Mouse (Mus musculus) A20 (cell line): ENCODE data around the gene Trim27.
A peak's percentile ranks its signal among the peaks of the same experiment; 100 is the strongest.

Source experiments
- DNase-seq: peaks from one replicate; pipeline ENCODE4 v3.0.0-alpha.2; 2011; ENCODE audit warnings: low read depth, low spot score

Gene Trim27

GRCm38 (mm10) chr13:21179367-21179723 is at the start of gene Trim27:
Trim27 (plus strand) TSS chr13:21179445.
- DNase-seq: no peak

- DNase-seq: peak; percentile 49
Measured at GRCm38 (mm10) chr13:21142421-21142820, 36.8 kb upstream of the Trim27 start.

DNA sequence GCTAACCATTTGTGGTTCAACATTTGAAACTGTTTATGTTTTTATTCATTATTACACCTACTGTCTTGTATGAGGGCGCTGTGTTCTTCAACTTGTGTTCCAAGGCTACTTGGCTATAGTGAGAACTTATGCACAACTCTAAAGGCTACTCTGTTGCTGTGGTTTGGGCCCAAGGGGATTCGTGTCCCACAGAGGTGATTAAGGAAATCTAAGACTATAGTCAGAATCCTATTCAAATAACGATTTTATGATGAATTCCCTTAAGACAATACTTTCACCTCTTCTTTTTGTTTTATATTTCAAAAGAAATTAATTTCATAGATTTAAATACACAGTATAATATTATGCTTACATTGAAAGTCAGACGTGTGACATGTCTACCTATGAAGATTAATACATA is 33.5 kb upstream of the Trim27 start, which contains the start of gene Olfr1368:
Olfr1368 (minus strand) TSS at position 101 of the 400 bp plus-strand sequence.
- DNase-seq: no peak

- no peak for DNase-seq
Measured at GRCm38 (mm10) chr13:21155888-21156287, 23.4 kb upstream of the Trim27 start.

GRCm38 (mm10) chr13:21158071-21158470 is 21.2 kb upstream of the Trim27 start:
- DNase-seq: no peak

GRCm38 (mm10) chr13:21158785-21159474 is 20.3 kb upstream of the Trim27 start:
- DNase-seq: peak; percentile 90

GRCm38 (mm10) chr13:21159475-21159819 is 19.8 kb upstream of the Trim27 start:
- DNase-seq: peak; percentile 72

DNA sequence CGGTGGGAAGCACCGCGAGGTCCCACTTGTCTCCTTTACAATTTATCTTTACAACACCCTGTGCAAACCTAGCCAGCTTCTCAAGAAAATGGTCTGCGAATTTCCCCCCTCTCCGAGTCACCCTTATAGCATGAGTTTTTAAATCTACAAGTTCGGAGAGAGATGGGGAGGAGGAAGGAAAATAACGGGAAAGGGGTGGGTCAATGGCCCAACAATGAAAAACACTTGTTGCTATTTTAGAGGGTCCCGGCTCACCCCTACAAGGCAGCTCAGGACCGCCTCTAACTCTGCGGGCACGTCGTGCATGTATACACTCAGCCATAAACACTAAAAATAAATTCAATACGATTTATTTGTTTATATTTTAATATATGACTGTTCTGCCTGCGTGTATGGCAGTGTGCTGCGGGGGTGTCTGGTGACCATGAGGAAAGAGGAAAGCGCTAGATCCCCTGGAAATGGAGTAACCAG is 19.2 kb upstream of the Trim27 start:
- DNase-seq: peak; percentile 50

GRCm38 (mm10) chr13:21160657-21161590 is 18.3 kb upstream of the Trim27 start:
- peak; percentile 92 for DNase-seq

DNA sequence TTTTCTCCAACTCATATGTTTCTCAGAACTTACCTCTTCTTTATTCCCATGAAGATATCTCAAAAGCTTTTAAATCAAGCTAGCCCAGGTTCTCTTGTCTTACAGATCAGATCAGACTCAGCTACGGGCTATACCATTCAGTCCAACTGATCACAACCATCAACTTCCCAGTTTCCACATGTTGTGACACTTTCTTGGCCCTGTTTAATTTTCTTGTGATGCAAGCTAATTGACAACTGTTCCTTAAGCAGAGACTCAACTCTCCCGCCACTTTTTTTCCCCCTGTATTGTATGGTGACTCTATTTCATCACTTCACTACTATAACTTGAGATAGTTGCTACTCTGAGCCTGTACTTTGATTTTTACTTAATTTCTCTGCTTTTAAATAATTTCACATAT is 17.7 kb upstream of the Trim27 start:
- no peak for DNase-seq

DNA sequence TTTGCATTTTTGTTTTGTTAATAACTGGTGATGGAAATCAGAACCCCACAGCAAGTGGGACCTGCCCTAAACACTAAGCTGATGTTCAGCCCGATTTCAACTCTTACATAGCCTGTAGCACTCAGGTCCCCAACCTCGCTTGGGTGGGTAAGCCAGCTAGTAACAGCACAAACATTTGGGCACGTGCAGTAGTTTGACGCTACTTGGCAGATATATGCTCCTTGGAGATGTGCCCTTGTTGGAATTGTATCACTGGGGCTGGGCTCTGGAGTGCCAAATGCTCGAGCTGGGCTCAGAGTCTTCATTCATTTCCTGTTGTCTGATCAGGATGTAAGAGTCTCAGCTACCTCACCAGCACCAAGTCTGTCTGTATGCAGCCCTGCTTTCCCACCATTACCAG is 16.7 kb upstream of the Trim27 start:
- no peak for DNase-seq

DNA sequence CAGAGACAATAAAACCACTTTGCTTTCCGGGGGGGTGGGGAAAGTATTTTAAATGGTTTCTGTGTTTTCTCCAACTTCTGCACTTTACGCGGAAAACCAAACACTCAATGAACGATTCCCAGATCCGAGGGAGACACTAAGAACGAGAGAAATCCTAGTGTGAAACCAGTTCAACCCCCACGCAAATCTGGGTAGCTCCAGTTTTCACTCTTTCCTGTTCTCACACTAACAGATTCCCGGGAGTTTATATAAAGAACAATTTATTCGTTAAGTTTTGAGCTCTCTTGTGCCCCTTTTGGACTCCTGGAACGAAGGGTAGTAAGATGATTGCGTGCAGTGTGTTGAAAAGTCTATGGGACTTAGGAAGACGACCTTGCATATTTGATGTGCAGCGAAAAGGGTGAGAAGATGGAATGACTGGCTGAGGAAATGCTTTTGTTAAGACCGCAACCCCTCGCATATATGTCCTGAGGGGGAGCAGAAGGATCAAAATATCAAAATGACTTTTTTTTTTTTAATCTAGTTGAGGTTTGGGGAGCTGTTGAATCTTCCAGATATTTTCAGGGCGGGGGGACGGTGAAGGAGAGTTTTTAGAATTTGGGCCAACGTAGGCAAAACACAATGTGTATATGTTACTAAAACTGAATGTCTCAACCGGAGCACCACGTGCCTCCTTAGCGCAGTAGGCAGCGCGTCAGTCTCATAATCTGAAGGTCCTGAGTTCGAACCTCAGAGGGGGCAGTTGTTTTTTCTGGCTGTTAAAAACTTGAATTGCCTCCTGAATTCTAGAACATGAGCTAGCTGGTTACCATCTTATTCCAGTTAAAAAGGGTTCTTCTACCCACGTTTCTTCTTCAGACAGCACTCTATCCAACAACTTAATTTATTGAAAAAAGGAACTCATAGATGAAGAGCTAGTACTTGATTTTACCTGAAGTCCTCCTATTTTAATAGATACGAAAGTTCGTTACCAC is 12.0 kb upstream of the Trim27 start:
- DNase-seq: peak; percentile 92

- peak; percentile 81 for DNase-seq
Measured at GRCm38 (mm10) chr13:21167910-21168300, 11.3 kb upstream of the Trim27 start.

DNA sequence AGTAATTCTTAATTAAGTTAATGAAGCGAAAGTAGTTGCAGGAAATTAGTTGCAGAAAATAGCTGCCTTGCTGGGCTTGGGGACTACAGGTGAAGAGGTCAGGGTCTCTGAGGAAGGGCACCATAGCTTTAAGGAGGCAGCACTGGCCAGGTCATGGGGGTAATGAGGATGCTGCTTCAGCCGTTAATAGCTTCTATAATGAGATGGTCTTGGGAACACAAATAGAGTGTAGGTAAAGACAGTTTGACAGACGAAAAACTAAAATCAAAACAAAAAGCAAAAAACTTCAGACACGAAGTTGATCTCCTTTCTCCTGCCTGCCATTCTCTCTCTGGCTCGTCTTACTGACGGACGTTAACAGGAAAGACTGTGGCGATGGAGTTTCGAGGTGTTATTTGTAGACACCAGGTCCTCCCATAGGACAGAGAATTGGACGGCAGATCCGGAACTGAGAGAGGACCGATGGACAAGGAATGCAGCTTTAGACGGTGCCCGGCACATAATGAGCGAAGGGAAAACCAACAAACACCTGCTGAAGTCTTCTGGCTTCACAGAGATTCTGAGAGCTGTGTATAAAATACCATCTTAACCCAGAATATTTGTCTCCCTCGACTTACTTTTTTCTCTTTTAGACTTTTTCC is 10.8 kb upstream of the Trim27 start:
- peak; percentile 77 for DNase-seq

GRCm38 (mm10) chr13:21169121-21169656 is 10.1 kb upstream of the Trim27 start:
- DNase-seq: peak; percentile 69

- peak; percentile 91 for DNase-seq
Measured at GRCm38 (mm10) chr13:21169657-21170430, 9.4 kb upstream of the Trim27 start.

- DNase-seq: no peak
Measured at GRCm38 (mm10) chr13:21170431-21171155, 8.7 kb upstream of the Trim27 start.

- DNase-seq: no peak
Measured at GRCm38 (mm10) chr13:21171156-21171530, 8.1 kb upstream of the Trim27 start.

DNA sequence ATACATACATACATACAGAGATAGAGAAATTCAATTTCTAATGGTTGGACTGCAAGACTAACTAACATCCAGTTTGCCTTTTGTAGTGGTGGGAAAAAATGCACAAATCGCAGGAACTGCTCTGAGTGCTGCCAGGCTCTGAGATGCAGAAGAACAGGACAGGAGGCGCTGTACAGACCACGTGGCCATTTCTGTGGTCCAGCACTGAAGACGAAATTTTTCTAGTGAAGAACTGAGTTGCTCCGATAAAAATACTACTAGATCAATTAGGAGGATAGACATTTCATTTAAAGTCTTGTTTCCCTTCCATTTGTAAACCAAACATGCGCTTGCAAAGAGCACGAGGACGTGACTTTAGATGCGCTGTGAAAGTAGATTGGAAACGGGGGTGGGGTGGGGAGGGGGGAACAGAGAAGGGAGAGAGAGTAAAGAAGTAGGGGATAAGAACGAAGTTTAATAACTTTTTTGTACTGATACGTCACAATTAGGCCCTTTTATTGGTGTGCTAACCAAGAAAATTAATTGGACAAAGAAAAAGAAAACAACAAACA is 7.6 kb upstream of the Trim27 start:
- DNase-seq: peak; percentile 84
